21 mouse cellular contexts compared by ENCODE assay signal in the genomic region with DNA sequence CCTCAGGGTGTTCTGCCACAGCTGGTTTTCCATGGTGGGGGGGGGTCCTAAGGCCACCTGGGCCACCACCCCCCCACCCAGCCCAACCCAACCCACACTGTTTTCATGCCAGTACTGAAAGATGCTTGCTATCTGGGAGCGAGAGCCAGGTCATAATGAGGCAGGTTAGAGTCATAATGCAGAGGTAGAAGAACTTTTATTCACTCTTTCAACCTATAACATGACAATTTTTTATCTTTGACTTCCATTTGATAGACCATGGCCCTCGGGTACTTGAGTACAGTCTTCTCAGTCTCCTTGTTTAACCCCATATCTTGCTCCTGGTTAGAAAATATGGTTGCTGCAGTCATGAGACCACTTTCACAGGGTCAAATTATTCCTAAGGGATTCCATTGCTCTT. TPM values are rescaled to one million over a fixed set of nuclear protein-coding genes. Genes with fewer than 3 reads are reported as not detected.
DNase-seq lines count a peak whose midpoint lies in the region; ATAC-seq and TF ChIP-seq lines count a peak whose summit lies in the region.
"Had no signal": no experiment of that assay in that cellular context is flagged by ENCODE, and none has a peak within 500 bp of the region (broad histone marks: within the 10 kb centered on the region; RNA-seq: fewer than 3 reads in every experiment).

A gene (minus strand): TSS at position 101 of the 400 bp plus-strand sequence.

- no peaks in the 10 kb centered on the region for H3K9me3 ChIP-seq in E14TG2a.4 (ENCODE audit: low read length)
- H3K9me3 ChIP-seq: G1E had no signal

- no peak for TF ChIP-seq CTCF in testis, adult 2 months (IDR thresholded peaks at IDR 0.05; ENCODE audit: control insufficient read depth, insufficient read depth, insufficient replicate concordance, low read depth, low read length)
- TF ChIP-seq CTCF in E14TG2a.4 (conservative IDR thresholded peaks at IDR 0.05; ENCODE audit: low read length) = no peak

- H3K27me3 ChIP-seq in testis, adult 2 months (ENCODE audit: control insufficient read depth, insufficient read depth, low read length) = no peaks in the 10 kb centered on the region
- H3K27me3 ChIP-seq in E14TG2a.4 (ENCODE audit: insufficient read depth, low read length) = peaks cover 41% of the 10 kb centered on the region

- no peak for DNase-seq in testis, postnatal 10 days (ENCODE audit: low spot score)
- DNase-seq: adrenal gland, adult 2 months; adrenal gland, adult 8-10 months; adrenal gland, postnatal 10 days; adrenal gland, postnatal 14 days; adrenal gland, postnatal 25 days; adrenal gland, postnatal 36 days; B cell, adult 2 months; cerebellum, adult 11 months; cerebellum, adult 11-12 months; cerebellum, adult 18-20 months; cerebellum, adult 2 months had no signal

- H3K4me3 ChIP-seq in testis, adult 2 months (ENCODE audit: control insufficient read depth, low read depth, low read length) = peak within 1 kb of the TSS; percentile 85
- H3K4me3 ChIP-seq in E14TG2a.4 (replicated peaks; ENCODE audit: low read length) = peak within 1 kb of the TSS; percentile 54

- H3K36me3 ChIP-seq in testis, adult 2 months (ENCODE audit: control insufficient read depth, insufficient read depth, low read length) = no peaks in the 10 kb centered on the region
- no peaks in the 10 kb centered on the region for H3K36me3 ChIP-seq in E14TG2a.4 (ENCODE audit: insufficient read depth, low read length)
- H3K36me3 ChIP-seq: G1E had no signal

- H3K4me1 ChIP-seq in testis, adult 2 months (ENCODE audit: control insufficient read depth, insufficient read depth, low read length) = peaks cover 2% of the 10 kb centered on the region; the same call in 1 of the 2 replicates
- peaks cover 21% of the 10 kb centered on the region for H3K4me1 ChIP-seq in E14TG2a.4 (replicated peaks; ENCODE audit: low read depth, low read length)

- ATAC-seq in frontal cortex, adult (ENCODE audit: low TSS enrichment) = no peak
- ATAC-seq: activated CD4-positive, CD25-positive, alpha-beta regulatory T cell, adult 4 months; CD4-positive, CD25-positive, alpha-beta regulatory T cell, adult 4 months; Patski had no signal

- TF ChIP-seq POLR2A in testis, adult 2 months (IDR thresholded peaks at IDR 0.05; ENCODE audit: control insufficient read depth, low read depth, low read length) = no peak

- H3K27ac ChIP-seq in testis, adult 2 months (ENCODE audit: control insufficient read depth, insufficient read depth, low read depth, low read length) = 0 out of 2 replicates have a peak within 1 kb of the TSS, but pooled peaks have one; percentile 12

RNA-seq across cellular contexts. Expression of the gene that starts here (rescaled TPM):
- 758 and 858 TPM in 2 replicates for polyA plus RNA-seq in testis, adult 2 months (2012; rRNA removed)
- polyA plus RNA-seq: activated CD4-positive, CD25-positive, alpha-beta regulatory T cell, adult 4 months; brain, embryonic 14.5 days; C2C12; CD4-positive, CD25-positive, alpha-beta regulatory T cell, adult 4 months; cerebellum, adult 2 months; G1E; Patski had no signal
